Comparison of ENCODE assay signal across 9 mouse cellular contexts in the genomic region with DNA sequence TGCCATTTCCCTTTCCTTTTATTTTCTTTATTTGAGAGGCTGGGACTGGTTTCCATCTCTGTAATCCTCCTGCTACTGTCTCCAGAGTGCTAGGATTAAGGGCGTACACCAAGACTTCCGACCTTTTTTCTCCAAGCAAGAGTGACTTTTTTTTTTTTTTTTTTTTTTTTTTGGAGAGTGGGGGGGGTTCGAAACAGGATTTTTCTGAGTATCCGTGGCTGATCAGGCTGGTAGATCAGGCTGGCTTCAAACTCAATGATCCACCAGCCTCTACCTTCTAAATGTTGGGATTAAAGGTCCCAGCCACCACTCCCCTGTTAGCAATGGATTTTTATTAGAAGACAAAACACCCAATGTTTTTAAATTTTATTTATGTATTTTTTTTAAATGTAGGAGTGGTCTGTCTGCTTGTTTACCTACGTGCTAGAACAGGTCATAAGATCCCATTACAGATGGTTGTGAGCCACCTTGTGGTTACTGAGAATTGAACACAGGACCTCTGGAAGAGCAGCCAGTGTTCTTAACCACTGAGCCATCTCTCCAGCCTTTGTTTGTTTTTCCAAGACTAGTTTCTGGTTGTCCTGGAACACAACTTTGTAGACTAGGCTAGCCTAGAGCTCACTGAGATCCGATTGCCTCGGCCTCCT. TPM values are rescaled to one million over a fixed set of nuclear protein-coding genes. Genes with fewer than 3 reads are reported as not detected.
A peak's percentile ranks its signal among the peaks of the same experiment; 100 is the strongest.
DNase-seq lines count a peak whose midpoint lies in the region; ATAC-seq and TF ChIP-seq lines count a peak whose summit lies in the region.
"Had no signal": no experiment of that assay in that cellular context is flagged by ENCODE, and none has a peak within 500 bp of the region (broad histone marks: within the 10 kb centered on the region; RNA-seq: fewer than 3 reads in every experiment).

No protein-coding gene starts in this region.

- H3K4me1 ChIP-seq in ES-E14 (ENCODE audit: control insufficient read depth in 2 of 2, insufficient read depth in 2 of 2, low read length in 2 of 2, poor library complexity in 1 of 2): peaks cover 2 to 27% of the 10 kb centered on the region in 2 experiments; a peak in 2 of 4 replicates
- peaks cover 31% of the 10 kb centered on the region for H3K4me1 ChIP-seq in forebrain, embryonic 15.5 days
- peaks cover 12% of the 10 kb centered on the region for H3K4me1 ChIP-seq in limb, embryonic 11.5 days (ENCODE audit: control insufficient read depth, insufficient read depth, low read length)
- peaks cover 11% of the 10 kb centered on the region for H3K4me1 ChIP-seq in midbrain, embryonic 16.5 days (ENCODE audit: control insufficient read depth, insufficient read depth, low read length)

- peak overlapping the region; percentile 65; the same call in 1 of the 2 replicates for H3K27ac ChIP-seq in ES-E14 (ENCODE audit: insufficient read depth, low read depth, low read length, poor library complexity, severe bottlenecking)
- peak overlapping the region; percentile 76 for H3K27ac ChIP-seq in forebrain, embryonic 15.5 days (replicated peaks)
- peak overlapping the region; percentile 67; the same call in 1 of the 2 replicates for H3K27ac ChIP-seq in limb, embryonic 11.5 days (replicated peaks; ENCODE audit: low read depth, low read length)
- H3K27ac ChIP-seq in midbrain, embryonic 16.5 days (ENCODE audit: low read length): peak overlapping the region; percentile 66; the same call in 1 of the 2 replicates

- DNase-seq in cerebellum, postnatal 25 days: peak; percentile 34 to 49
- no peak for DNase-seq in cerebellum, adult 8-10 months
- no peak for DNase-seq in ES-E14 (ENCODE audit: low read depth, low spot score)
- DNase-seq in limb, embryonic 11.5 days (ENCODE audit: low spot score): no peak
- DNase-seq in layer of hippocampus, postnatal 36 days: no peak
- no peak for DNase-seq in adrenal gland, adult 18-20 months (ENCODE audit: low spot score in 2 of 2)

- H3K9ac ChIP-seq in ES-E14 (ENCODE audit: insufficient read depth, low read depth, low read length, poor library complexity, severe bottlenecking): peak overlapping the region; percentile 71
- H3K9ac ChIP-seq in forebrain, embryonic 15.5 days (replicated peaks): peak overlapping the region; percentile 71
- peak overlapping the region; percentile 88 for H3K9ac ChIP-seq in limb, embryonic 11.5 days (ENCODE audit: low read length)
- peak overlapping the region; percentile 78 for H3K9ac ChIP-seq in midbrain, embryonic 16.5 days (ENCODE audit: low read depth, low read length)

- H3K4me2 ChIP-seq in forebrain, embryonic 15.5 days (replicated peaks): peak overlapping the region; percentile 76
- H3K4me2 ChIP-seq in limb, embryonic 11.5 days (ENCODE audit: low read depth, severe bottlenecking): peak overlapping the region; percentile 86
- peak overlapping the region; percentile 84 for H3K4me2 ChIP-seq in midbrain, embryonic 16.5 days (ENCODE audit: low read length)

- no peaks in the 10 kb centered on the region for H3K27me3 ChIP-seq in forebrain, embryonic 15.5 days
- H3K27me3 ChIP-seq in limb, embryonic 11.5 days (ENCODE audit: control insufficient read depth, insufficient read depth, low read length): no peaks in the 10 kb centered on the region
- H3K27me3 ChIP-seq in midbrain, embryonic 16.5 days (ENCODE audit: control insufficient read depth, insufficient read depth, low read depth, low read length): 0 out of 2 replicates have a peak, but pooled peaks cover 2% of the 10 kb centered on the region
- H3K27me3 ChIP-seq: Patski had no signal

- 25% methylated on average over 7 of the region's 7 CpGs for WGBS in forebrain, embryonic 15.5 days
- 22% methylated on average over 7 of the region's 7 CpGs for WGBS in limb, embryonic 11.5 days
- WGBS in midbrain, embryonic 16.5 days: 27% methylated on average over 7 of the region's 7 CpGs

- H3K36me3 ChIP-seq in ES-E14 (ENCODE audit: control insufficient read depth, insufficient read depth, low read length, poor library complexity, severe bottlenecking): peaks cover 18% of the 10 kb centered on the region
- no peaks in the 10 kb centered on the region for H3K36me3 ChIP-seq in forebrain, embryonic 15.5 days
- H3K36me3 ChIP-seq in limb, embryonic 11.5 days (ENCODE audit: control insufficient read depth, insufficient read depth, low read length): 0 out of 2 replicates have a peak, but pooled peaks cover 3% of the 10 kb centered on the region
- no peaks in the 10 kb centered on the region for H3K36me3 ChIP-seq in midbrain, embryonic 16.5 days (ENCODE audit: control insufficient read depth, insufficient read depth, low read length)

- no peaks in the 10 kb centered on the region for H3K9me3 ChIP-seq in ES-E14 (ENCODE audit: control insufficient read depth, insufficient read depth, low read depth, low read length)
- H3K9me3 ChIP-seq in forebrain, embryonic 15.5 days: no peaks in the 10 kb centered on the region
- H3K9me3 ChIP-seq in limb, embryonic 11.5 days (ENCODE audit: control insufficient read depth, low read length): no peaks in the 10 kb centered on the region
- H3K9me3 ChIP-seq in midbrain, embryonic 16.5 days (replicated peaks; ENCODE audit: control insufficient read depth, low read length, poor library complexity, severe bottlenecking): no peaks in the 10 kb centered on the region

- in situ Hi-C loops in ES-E14 (cut with MboI; ENCODE audit: low sequenced_read_pairs in 2 of 2, unreplicated experiment in 2 of 2): no loop called here

- ATAC-seq in forebrain, embryonic 15.5 days (replicated peaks): no peak; the same call in 1 of the 2 replicates
- ATAC-seq in limb, embryonic 11.5 days (ENCODE audit: insufficient number of reproducible peaks, low FRiP score, low TSS enrichment, low read depth): no peak
- ATAC-seq in midbrain, embryonic 16.5 days: no peak

- H3K4me3 ChIP-seq in ES-E14 (ENCODE audit: insufficient read depth in 1 of 2, low read depth in 1 of 2, low read length in 2 of 2, poor library complexity in 1 of 2, severe bottlenecking in 1 of 2): peak overlapping the region; percentile 56 to 60
- H3K4me3 ChIP-seq in forebrain, embryonic 15.5 days: peak overlapping the region; percentile 65
- peak overlapping the region; percentile 85 for H3K4me3 ChIP-seq in limb, embryonic 11.5 days (ENCODE audit: low read depth, low read length)
- peak overlapping the region; percentile 66 for H3K4me3 ChIP-seq in midbrain, embryonic 16.5 days (ENCODE audit: low read depth, low read length)

TF ChIP-seq in ES-E14, 5 proteins besides CTCF, POLR2A, EP300 and RAD21:
- TF ChIP-seq ZC3H11A (IDR thresholded peaks at IDR 0.05; ENCODE audit: borderline replicate concordance, low read depth, low read length) (no peak), MAFK (IDR thresholded peaks at IDR 0.05; ENCODE audit: insufficient read depth, low read depth, low read length) (no peak), ZNF384 (IDR thresholded peaks at IDR 0.05; ENCODE audit: low read depth, low read length) (peak; percentile 61; the same call in 1 of the 2 replicates), CHD2 (IDR thresholded peaks at IDR 0.05; ENCODE audit: low read depth, low read length) (peak; percentile 0; the same call in 1 of the 2 replicates), HCFC1 (IDR thresholded peaks at IDR 0.05; ENCODE audit: borderline replicate concordance, insufficient read depth, low read length) (0 out of 2 replicates have a peak, but pooled peaks have one; percentile 32)

RNA-seq across cellular contexts. Expression of a gene that starts 0.5 kb away (rescaled TPM):
- 17.8 and 20.2 TPM in 2 replicates for total RNA-seq in ES-E14 (2012; rRNA removed)
- 0.72 and 0.92 TPM in 2 replicates for polyA plus RNA-seq in forebrain, embryonic 15.5 days (2015; fragmentation: Nextera tagmentation; extraction: Ambion mirVana)
- polyA plus RNA-seq in limb, embryonic 11.5 days (2014; fragmentation: Nextera tagmentation; extraction: Ambion mirVana): 0.52 and 0.64 TPM in 2 replicates
- 0.81 and 0.87 TPM in 2 replicates for polyA plus RNA-seq in midbrain, embryonic 16.5 days (2015; fragmentation: Nextera tagmentation; extraction: Ambion mirVana)
- total RNA-seq in layer of hippocampus, postnatal 36 days (2021): under 1 TPM; 0.77 to 0.86 TPM
- 1 to 10 TPM; 2.5 to 2.7 TPM for total RNA-seq in adrenal gland, adult 18-20 months (2021)

RNA-seq across cellular contexts. Expression of a gene that starts 0.5 kb away (rescaled TPM):
- 31.4 and 37.9 TPM in 2 replicates for total RNA-seq in ES-E14 (2012; rRNA removed)
- 15.4 and 15.6 TPM in 2 replicates for polyA plus RNA-seq in forebrain, embryonic 15.5 days (2015; fragmentation: Nextera tagmentation; extraction: Ambion mirVana)
- 19.5 and 21.9 TPM in 2 replicates for polyA plus RNA-seq in limb, embryonic 11.5 days (2014; fragmentation: Nextera tagmentation; extraction: Ambion mirVana)
- 10.5 and 13.9 TPM in 2 replicates for polyA plus RNA-seq in midbrain, embryonic 16.5 days (2015; fragmentation: Nextera tagmentation; extraction: Ambion mirVana)
- total RNA-seq in layer of hippocampus, postnatal 36 days (2021): 10 to 100 TPM; 17.4 to 20.0 TPM
- 10 to 100 TPM; 47.1 to 48.6 TPM for total RNA-seq in adrenal gland, adult 18-20 months (2021)

RNA-seq across cellular contexts. Expression of a gene that starts 16.4 kb away (rescaled TPM):
- 131 and 178 TPM in 2 replicates for total RNA-seq in ES-E14 (2012; rRNA removed)
- polyA plus RNA-seq in forebrain, embryonic 15.5 days (2015; fragmentation: Nextera tagmentation; extraction: Ambion mirVana): 95.0 and 95.7 TPM in 2 replicates
- polyA plus RNA-seq in limb, embryonic 11.5 days (2014; fragmentation: Nextera tagmentation; extraction: Ambion mirVana): 116 and 122 TPM in 2 replicates
- 107 and 119 TPM in 2 replicates for polyA plus RNA-seq in midbrain, embryonic 16.5 days (2015; fragmentation: Nextera tagmentation; extraction: Ambion mirVana)
- total RNA-seq in layer of hippocampus, postnatal 36 days (2021): 10 to 100 TPM; 94.0 to 98.0 TPM
- total RNA-seq in adrenal gland, adult 18-20 months (2021): 100 to 1,000 TPM; 272 to 283 TPM

RNA-seq across cellular contexts. Expression of a gene that starts 28.1 kb away (rescaled TPM):
- 32.5 and 33.0 TPM in 2 replicates for total RNA-seq in ES-E14 (2012; rRNA removed)
- polyA plus RNA-seq in forebrain, embryonic 15.5 days (2015; fragmentation: Nextera tagmentation; extraction: Ambion mirVana): not detected in 2 replicates
- 0.58 and 1.0 TPM in 2 replicates for polyA plus RNA-seq in limb, embryonic 11.5 days (2014; fragmentation: Nextera tagmentation; extraction: Ambion mirVana)
- polyA plus RNA-seq in midbrain, embryonic 16.5 days (2015; fragmentation: Nextera tagmentation; extraction: Ambion mirVana): 0.21 TPM in 1 of 2 replicates, not detected in the other
- under 1 TPM in 1 of 2 experiments, not detected in 1; 0.28 TPM for total RNA-seq in layer of hippocampus, postnatal 36 days (2021)
- 1 to 10 TPM in 1 of 2 experiments, under 1 TPM in 1; 0.83 to 3.0 TPM for total RNA-seq in adrenal gland, adult 18-20 months (2021)

RNA-seq across cellular contexts. Expression of a gene that starts 38.0 kb away (rescaled TPM):
- 3.6 and 5.3 TPM in 2 replicates for total RNA-seq in ES-E14 (2012; rRNA removed)
- 2.3 and 2.6 TPM in 2 replicates for polyA plus RNA-seq in forebrain, embryonic 15.5 days (2015; fragmentation: Nextera tagmentation; extraction: Ambion mirVana)
- 3.3 and 4.3 TPM in 2 replicates for polyA plus RNA-seq in limb, embryonic 11.5 days (2014; fragmentation: Nextera tagmentation; extraction: Ambion mirVana)
- polyA plus RNA-seq in midbrain, embryonic 16.5 days (2015; fragmentation: Nextera tagmentation; extraction: Ambion mirVana): 4.1 and 4.2 TPM in 2 replicates
- 1 to 10 TPM; 3.1 to 3.9 TPM for total RNA-seq in layer of hippocampus, postnatal 36 days (2021)
- 10 to 100 TPM; 73.2 to 77.2 TPM for total RNA-seq in adrenal gland, adult 18-20 months (2021)

Comparison
In these comparisons a context has a peak if more than half of its experiments do, and no peak if none do; other contexts are left out.
1. DNase-seq: peak in cerebellum, postnatal 25 days (2 of 2); none in cerebellum, adult 8-10 months (single experiment), ES-E14 (single experiment), limb, embryonic 11.5 days (single experiment), layer of hippocampus, postnatal 36 days (0 of 2) and adrenal gland, adult 18-20 months (0 of 2).
2. Peak in every context shown above with its lines, with median percentiles within 50 percentile points of each other: H3K27ac ChIP-seq, H3K4me3 ChIP-seq, H3K9ac ChIP-seq and H3K4me2 ChIP-seq.